Mouse (Mus musculus) liver, adult 10 weeks (tissue): ENCODE measurements around the gene Olfr1465. TPM values are rescaled to one million over a fixed set of nuclear protein-coding genes. Genes with fewer than 3 reads are reported as not detected.

Experiments used
- polyA plus RNA-seq: library from polyadenylated mRNA; stranded (reverse); fragments of 350-450 nt; fragmentation: Illumina TruSeq; extraction: RNeasy Lipid Tissue Mini Kit (QIAGEN cat#74804); gene quantifications from one replicate; pipeline ENCODE4 v1.2.3, GENCODE M21; 2014; ENCODE audit warnings: low read depth, low replicate concordance

Gene Olfr1465
- polyA plus RNA-seq, result not detected

GRCm38 (mm10) chr19:13315441-13315840 is at the start of gene Olfr1465:
TSS of gene Olfr1465 (minus strand) at chr19:13315541.

DNA sequence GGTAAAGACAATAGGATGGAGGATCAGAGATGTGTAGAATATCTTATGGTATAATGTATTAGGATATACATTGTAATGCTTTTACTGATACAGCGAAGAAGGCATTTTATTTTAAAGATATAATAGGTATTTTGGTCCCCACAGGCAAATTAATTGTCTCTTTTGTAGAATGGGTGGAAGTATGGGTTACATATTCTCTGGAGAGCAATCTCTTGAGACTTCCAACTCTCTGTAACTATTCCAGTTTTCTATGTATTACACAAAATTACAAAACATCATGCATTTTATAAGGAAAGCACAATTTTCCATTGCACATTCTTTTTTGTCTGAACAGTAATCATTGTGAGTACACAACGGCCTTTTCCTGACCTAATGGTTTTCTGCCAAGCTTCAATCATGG is 46.6 kb upstream of the Olfr1465 start, which contains the start of gene Olfr1467:
Gene Olfr1467, plus strand, starts transcription at position 301 of the 400 bp plus-strand sequence.

DNA sequence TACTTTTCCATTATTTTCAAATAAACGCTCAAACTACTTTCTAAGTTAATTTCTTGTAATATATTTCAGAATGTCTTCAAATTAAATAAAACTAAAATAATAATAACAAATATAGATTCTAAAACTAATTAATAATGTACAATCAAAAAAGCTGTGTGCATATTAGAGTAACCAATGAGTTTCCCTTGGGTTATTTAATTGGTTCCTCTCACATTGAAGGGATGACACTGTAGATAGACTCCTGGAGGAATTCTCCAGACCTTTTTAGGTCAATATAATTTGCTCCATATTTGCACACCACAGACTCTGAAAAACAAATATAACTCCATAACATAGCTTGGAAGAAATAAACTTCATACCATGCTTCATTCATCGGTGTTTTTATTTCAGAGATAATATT is 23.2 kb upstream of the Olfr1465 start, which contains the start of gene Olfr1466:
Gene Olfr1466, plus strand, starts transcription at position 301 of the 400 bp plus-strand sequence.

Other genes starting within 250 kb of the Olfr1465 start
- gene Olfr1457, start 217.7 kb downstream of the Olfr1465 start, polyA plus RNA-seq, result not detected
- not detected for gene Olfr1458, start 208.8 kb downstream of the Olfr1465 start, polyA plus RNA-seq
- gene Olfr1459, start 166.0 kb downstream of the Olfr1465 start, polyA plus RNA-seq, result not detected
- not detected for gene Olfr1461, start 152.5 kb downstream of the Olfr1465 start, polyA plus RNA-seq
- not detected for gene Olfr1462, start 129.8 kb downstream of the Olfr1465 start, polyA plus RNA-seq
- not detected for gene Olfr1463, start 84.2 kb downstream of the Olfr1465 start, polyA plus RNA-seq
- gene Olfr1466, start 23.3 kb upstream of the Olfr1465 start, polyA plus RNA-seq, result not detected
- not detected for gene Olfr1467, start 46.7 kb upstream of the Olfr1465 start, polyA plus RNA-seq
- gene Olfr1469, start 92.3 kb upstream of the Olfr1465 start, polyA plus RNA-seq, result not detected
- gene Olfr1471, start 127.9 kb upstream of the Olfr1465 start, polyA plus RNA-seq, result not detected
- not detected for gene Olfr1472, start 140.5 kb upstream of the Olfr1465 start, polyA plus RNA-seq
- gene Olfr1474, start 154.0 kb upstream of the Olfr1465 start, polyA plus RNA-seq, result not detected
- not detected for gene Olfr1475, start 164.7 kb upstream of the Olfr1465 start, polyA plus RNA-seq
- gene Olfr1477, start 185.0 kb upstream of the Olfr1465 start, polyA plus RNA-seq, result not detected
- not detected for gene Olfr1480, start 212.4 kb upstream of the Olfr1465 start, polyA plus RNA-seq